Mouse (Mus musculus) embryonic facial prominence, embryonic 10.5 days (tissue): ENCODE results near the gene Dhx40. TPM values are rescaled to one million over a fixed set of nuclear protein-coding genes. Genes with fewer than 3 reads are reported as not detected.

Source experiments
- DNase-seq: peaks from one replicate; pipeline ENCODE4 v3.0.0-alpha.2; 2017; ENCODE audit warnings: low spot score
- H3K27ac ChIP-seq: fragments of 300-500 bp; sonication (generic); replicated peaks from 2 replicates; pipeline ENCODE4 v1.5.1; 2016; ENCODE audit warnings: mild to moderate bottlenecking
- H3K27me3 ChIP-seq: fragments of 300-500 bp; sonication (generic); replicated peaks from 2 replicates; pipeline ENCODE4 v1.6.1; 2016; ENCODE audit warnings: low read depth, mild to moderate bottlenecking; ENCODE audit not compliant: poor library complexity, severe bottlenecking
- H3K36me3 ChIP-seq: fragments of 300-500 bp; sonication (generic); replicated peaks from 2 replicates; pipeline ENCODE4 v1.6.1; 2016; ENCODE audit warnings: mild to moderate bottlenecking, moderate library complexity
- H3K4me1 ChIP-seq: fragments of 300-500 bp; sonication (generic); 2 replicates; pipeline ENCODE4 v1.6.1; 2016
- H3K4me3 ChIP-seq: fragments of 300-500 bp; sonication (generic); 2 replicates; pipeline ENCODE4 v1.5.1; 2016; ENCODE audit warnings: mild to moderate bottlenecking, moderate library complexity
- H3K9me3 ChIP-seq: fragments of 300-500 bp; sonication (generic); 2 replicates; pipeline ENCODE4 v1.6.1; 2016; ENCODE audit warnings: mild to moderate bottlenecking
- WGBS: fragments of 180-500 bp; shearing (Covaris S2); methylation state at CpG from one replicate; pipeline ENCODE4 v1.1.7; 2016; 5-methylcytosine and 5-hydroxymethylcytosine counted together
- polyA plus RNA-seq: library from polyadenylated mRNA; unstranded; fragments of >200 nt; fragmentation: Nextera tagmentation; extraction: Ambion mirVana; gene quantifications from 2 replicates; pipeline ENCODE4 v1.2.1, GENCODE M21; 2016

Gene Dhx40
- polyA plus RNA-seq, 1 experiment from 2014 or later, result 34.6 TPM

- Histone ChIP-seq H3K4me1 (peaks cover 27% of the 10 kb centered on the region), H3K27me3 (no peaks in the 10 kb centered on the region), H3K4me3 (peak within 1 kb of the TSS; percentile 71), H3K9me3 (no peaks in the 10 kb centered on the region), H3K27ac (peak within 1 kb of the TSS; percentile 96), H3K36me3 (peaks cover 8% of the 10 kb centered on the region)
- peak; percentile 96 for DNase-seq
- WGBS, result under 1% methylated on average over 73 of the region's 73 CpGs
Measured at GRCm38 (mm10) chr11:86757480-86758371, 49.8 kb downstream of the Dhx40 start, which contains the start of gene Cltc. Gene Cltc, minus strand, starts transcription at chr11:86757565.

GRCm38 (mm10) chr11:86757142-86757479 is 50.4 kb downstream of the Dhx40 start:
- peak overlapping the region; percentile 71 for H3K4me3 ChIP-seq
- under 1% methylated on average over 18 of the region's 18 CpGs for WGBS
- peaks cover 9% of the 10 kb centered on the region for H3K36me3 ChIP-seq
- DNase-seq, result no peak
- H3K4me1 ChIP-seq, result peaks cover 27% of the 10 kb centered on the region
- H3K27ac ChIP-seq, result peak overlapping the region; percentile 96
- no peaks in the 10 kb centered on the region for H3K9me3 ChIP-seq
- no peaks in the 10 kb centered on the region for H3K27me3 ChIP-seq

GRCm38 (mm10) chr11:86756156-86757141 is 51.1 kb downstream of the Dhx40 start:
- DNase-seq, result peak; percentile 12
- 6% methylated on average over 31 of the region's 31 CpGs for WGBS

GRCm38 (mm10) chr11:86752404-86752803 is 55.1 kb downstream of the Dhx40 start:
- Histone ChIP-seq H3K27me3 (no peaks in the 10 kb centered on the region), H3K4me3 (no peak overlapping the region), H3K9me3 (no peaks in the 10 kb centered on the region), H3K36me3 (peaks cover 29% of the 10 kb centered on the region), H3K27ac (no peak overlapping the region), H3K4me1 (peaks cover 17% of the 10 kb centered on the region)
- DNase-seq, result no peak

More at GRCm38 (mm10) chr11:86756156-86757141, 51.1 kb downstream of the Dhx40 start:
- Histone ChIP-seq H3K4me1 (peaks cover 27% of the 10 kb centered on the region), H3K27ac (peak overlapping the region; percentile 96), H3K9me3 (no peaks in the 10 kb centered on the region), H3K4me3 (peak overlapping the region; percentile 71), H3K36me3 (peaks cover 11% of the 10 kb centered on the region), H3K27me3 (no peaks in the 10 kb centered on the region)

GRCm38 (mm10) chr11:86751010-86751409 is 56.5 kb downstream of the Dhx40 start:
- H3K4me3 ChIP-seq, result no peak overlapping the region
- WGBS, result 98% methylated on average over 1 of the region's 1 CpGs

GRCm38 (mm10) chr11:86749776-86750423 is 57.6 kb downstream of the Dhx40 start:
- H3K9me3 ChIP-seq, result no peaks in the 10 kb centered on the region
- DNase-seq, result no peak
- H3K36me3 ChIP-seq, result peaks cover 29% of the 10 kb centered on the region
- no peak overlapping the region for H3K27ac ChIP-seq
- no peak overlapping the region for H3K4me3 ChIP-seq
- 96% methylated on average over 3 of the region's 3 CpGs for WGBS
- H3K27me3 ChIP-seq, result no peaks in the 10 kb centered on the region
- peaks cover 2% of the 10 kb centered on the region; the same call in 1 of the 2 replicates for H3K4me1 ChIP-seq

More at GRCm38 (mm10) chr11:86751010-86751409, 56.5 kb downstream of the Dhx40 start:
- H3K9me3 ChIP-seq, result no peaks in the 10 kb centered on the region
- H3K36me3 ChIP-seq, result peaks cover 29% of the 10 kb centered on the region
- peaks cover 12% of the 10 kb centered on the region for H3K4me1 ChIP-seq
- DNase-seq, result no peak
- no peak overlapping the region for H3K27ac ChIP-seq
- no peaks in the 10 kb centered on the region for H3K27me3 ChIP-seq

- H3K4me1 ChIP-seq, result no peaks in the 10 kb centered on the region
- no peak overlapping the region for H3K4me3 ChIP-seq
- H3K36me3 ChIP-seq, result peaks cover 18% of the 10 kb centered on the region
- DNase-seq, result no peak
- 75% methylated on average over 3 of the region's 3 CpGs for WGBS
- no peaks in the 10 kb centered on the region for H3K27me3 ChIP-seq
- no peak overlapping the region for H3K27ac ChIP-seq
- no peaks in the 10 kb centered on the region for H3K9me3 ChIP-seq
Measured at GRCm38 (mm10) chr11:86745634-86746404, 61.7 kb downstream of the Dhx40 start.

GRCm38 (mm10) chr11:86742605-86743004 is 64.9 kb downstream of the Dhx40 start:
- no peak overlapping the region for H3K4me3 ChIP-seq
- 77% methylated on average over 2 of the region's 2 CpGs for WGBS
- H3K4me1 ChIP-seq, result no peaks in the 10 kb centered on the region
- H3K9me3 ChIP-seq, result no peaks in the 10 kb centered on the region
- peaks cover 8% of the 10 kb centered on the region for H3K36me3 ChIP-seq
- H3K27me3 ChIP-seq, result no peaks in the 10 kb centered on the region
- no peak for DNase-seq
- no peak overlapping the region for H3K27ac ChIP-seq

- Histone ChIP-seq H3K9me3 (no peaks in the 10 kb centered on the region), H3K27ac (no peak overlapping the region), H3K4me3 (no peak overlapping the region), H3K4me1 (no peaks in the 10 kb centered on the region), H3K36me3 (peaks cover 12% of the 10 kb centered on the region), H3K27me3 (no peaks in the 10 kb centered on the region)
- DNase-seq, result no peak
- 96% methylated on average over 5 of the region's 5 CpGs for WGBS
Measured at GRCm38 (mm10) chr11:86741505-86741904, 66.0 kb downstream of the Dhx40 start.

- Histone ChIP-seq H3K4me1 (no peaks in the 10 kb centered on the region), H3K9me3 (no peaks in the 10 kb centered on the region), H3K27ac (no peak overlapping the region), H3K36me3 (peaks cover 29% of the 10 kb centered on the region), H3K4me3 (no peak overlapping the region), H3K27me3 (no peaks in the 10 kb centered on the region)
- DNase-seq, result no peak
- 92% methylated on average over 2 of the region's 2 CpGs for WGBS
Measured at GRCm38 (mm10) chr11:86739470-86739869, 68.1 kb downstream of the Dhx40 start.

GRCm38 (mm10) chr11:86738956-86739355 is 68.6 kb downstream of the Dhx40 start:
- Histone ChIP-seq H3K36me3 (peaks cover 34% of the 10 kb centered on the region), H3K9me3 (no peaks in the 10 kb centered on the region), H3K4me3 (no peak overlapping the region), H3K27ac (no peak overlapping the region), H3K4me1 (no peaks in the 10 kb centered on the region), H3K27me3 (no peaks in the 10 kb centered on the region)
- 96% methylated on average over 1 of the region's 1 CpGs for WGBS
- no peak for DNase-seq
